Mouse (Mus musculus): ENCODE results near the gene Vps8. TPM values are rescaled to one million over a fixed set of nuclear protein-coding genes. Genes with fewer than 3 reads are reported as not detected.

Gene Vps8
- polyA plus RNA-seq, 1 experiment from 2014 or later: 14.3 TPM

DNA sequence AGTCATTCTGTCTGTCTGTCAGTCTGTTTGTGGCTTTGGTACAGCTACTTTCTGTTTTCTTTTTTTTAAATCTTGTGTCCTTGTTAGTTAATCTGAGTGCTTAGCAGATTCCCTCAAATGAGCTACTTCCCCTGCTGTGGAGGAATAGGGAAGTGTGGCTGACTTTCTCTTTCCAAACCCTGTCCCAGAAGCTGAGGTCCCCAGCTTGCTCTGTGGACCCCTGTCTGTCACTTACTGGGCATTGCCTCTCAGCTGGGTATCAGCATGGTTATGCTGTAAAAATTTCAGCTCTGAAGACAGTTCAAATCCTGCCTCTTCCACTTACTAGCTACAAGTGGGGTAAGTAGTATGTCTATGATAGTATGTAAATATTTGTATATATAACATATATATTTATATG is 11.1 kb upstream of the Vps8 start:
- Histone ChIP-seq H3K4me2 (replicated peaks) (no peak overlapping the region), H3K9me3 (no peaks in the 10 kb centered on the region), H3K27me3 (no peaks in the 10 kb centered on the region), H3K4me3 (no peak overlapping the region), H3K9ac (no peak overlapping the region), H3K36me3 (no peaks in the 10 kb centered on the region), H3K4me1 (no peaks in the 10 kb centered on the region), H3K27ac (no peak overlapping the region)
- ATAC-seq (ENCODE audit: low FRiP score, low read depth): no peak

DNA sequence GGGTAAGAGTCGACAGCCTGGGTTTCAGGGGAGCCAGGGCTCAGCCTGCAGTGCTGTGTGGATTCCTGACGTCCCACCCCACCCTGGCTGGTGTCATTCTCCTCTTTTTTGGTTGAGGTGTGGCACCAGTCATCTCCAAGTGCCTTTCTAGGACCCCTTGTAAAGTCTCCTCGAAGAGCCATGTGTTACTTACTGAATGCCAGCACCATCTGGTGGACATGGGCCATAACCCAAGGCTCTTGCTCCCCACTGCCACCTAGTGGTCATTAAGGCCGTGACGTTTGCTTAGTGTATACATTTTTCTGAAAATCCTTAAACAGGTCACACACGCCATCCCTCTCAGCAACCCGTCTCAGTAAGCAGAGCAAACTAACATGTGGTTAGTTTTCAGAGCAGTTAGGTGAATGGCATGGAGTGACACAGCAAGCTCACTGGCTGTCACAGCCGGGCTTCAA is 10.3 kb upstream of the Vps8 start:
- Histone ChIP-seq H3K27me3 (no peaks in the 10 kb centered on the region), H3K4me2 (replicated peaks) (no peak overlapping the region), H3K9me3 (no peaks in the 10 kb centered on the region), H3K4me1 (no peaks in the 10 kb centered on the region), H3K27ac (no peak overlapping the region), H3K9ac (no peak overlapping the region), H3K36me3 (no peaks in the 10 kb centered on the region), H3K4me3 (no peak overlapping the region)
- WGBS: 17% methylated on average over 8 of the region's 8 CpGs
- ATAC-seq (ENCODE audit: low FRiP score, low read depth): peak; percentile 76

DNA sequence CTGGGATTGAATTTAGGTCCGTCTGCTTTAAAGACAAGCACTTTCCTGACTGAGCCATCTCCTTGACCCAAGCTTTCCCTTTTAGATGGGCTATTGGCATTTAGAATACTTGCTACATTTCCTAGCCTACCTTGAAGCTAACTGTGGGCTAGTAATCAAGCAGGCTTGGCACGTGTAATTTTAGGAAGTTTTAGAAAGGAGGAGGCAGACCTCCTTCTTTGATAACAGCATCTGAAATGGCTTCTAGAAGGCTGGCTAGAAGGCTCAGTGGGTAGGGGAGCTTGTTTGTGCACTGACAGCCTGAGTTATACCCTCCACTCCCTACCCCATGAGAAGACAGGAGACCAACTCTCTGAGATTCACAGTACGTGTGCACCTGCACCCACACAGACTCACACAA is 9.1 kb upstream of the Vps8 start:
- Histone ChIP-seq H3K36me3 (no peaks in the 10 kb centered on the region), H3K9ac (no peak overlapping the region), H3K4me1 (no peaks in the 10 kb centered on the region), H3K4me2 (replicated peaks) (no peak overlapping the region), H3K9me3 (no peaks in the 10 kb centered on the region), H3K27ac (no peak overlapping the region), H3K27me3 (no peaks in the 10 kb centered on the region), H3K4me3 (no peak overlapping the region)
- no peak for ATAC-seq (ENCODE audit: low FRiP score, low read depth)
- 80% methylated on average over 3 of the region's 3 CpGs for WGBS

DNA sequence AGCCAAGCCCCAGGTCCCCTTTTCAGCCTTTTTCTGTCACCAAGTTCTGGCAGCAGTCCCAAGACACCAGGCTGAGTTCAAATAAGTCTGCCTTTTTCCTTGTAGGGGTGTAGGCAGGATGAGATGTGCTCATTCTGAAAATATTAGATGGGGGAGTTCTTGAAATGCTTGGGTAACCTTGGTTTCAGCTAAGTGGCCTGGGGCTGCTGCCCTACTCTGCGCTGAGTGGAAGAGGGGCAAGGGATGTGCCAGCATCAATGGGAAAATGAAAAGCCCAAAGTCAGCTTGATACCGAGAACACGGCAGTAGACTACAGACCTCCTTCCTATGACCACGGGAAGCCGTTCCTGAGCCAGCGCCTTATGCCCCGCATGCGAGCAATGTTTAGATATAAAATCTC is 7.8 kb upstream of the Vps8 start:
- H3K9me3 ChIP-seq: no peaks in the 10 kb centered on the region
- WGBS: 93% methylated on average over 8 of the region's 8 CpGs
- H3K27ac ChIP-seq: no peak overlapping the region
- H3K4me1 ChIP-seq: no peaks in the 10 kb centered on the region
- ATAC-seq (ENCODE audit: low FRiP score, low read depth): no peak
- no peak overlapping the region for H3K4me3 ChIP-seq
- H3K36me3 ChIP-seq: no peaks in the 10 kb centered on the region
- H3K9ac ChIP-seq: no peak overlapping the region
- no peak overlapping the region for H3K4me2 ChIP-seq (replicated peaks)
- H3K27me3 ChIP-seq: no peaks in the 10 kb centered on the region

DNA sequence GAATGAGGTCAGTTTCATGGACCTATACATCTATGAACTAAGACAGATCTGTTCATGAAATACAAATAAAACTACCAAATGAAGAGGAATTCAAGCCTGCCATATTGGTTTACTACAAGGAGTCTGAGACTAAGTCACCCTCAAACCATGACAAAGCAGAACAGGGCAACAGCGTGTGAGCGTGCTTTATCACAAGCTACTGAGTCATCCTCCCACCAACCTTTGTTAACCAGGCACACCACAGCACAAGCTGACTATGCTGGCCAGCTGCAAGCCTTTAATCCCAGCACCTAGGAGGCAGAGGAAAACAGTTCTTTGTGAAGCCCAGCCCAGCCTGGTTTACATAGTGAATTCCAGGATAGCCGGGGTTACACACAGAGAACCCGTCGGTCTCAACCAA is 4.9 kb upstream of the Vps8 start:
- Histone ChIP-seq H3K27ac (no peak overlapping the region), H3K9ac (no peak overlapping the region), H3K4me3 (no peak overlapping the region), H3K36me3 (no peaks in the 10 kb centered on the region), H3K27me3 (no peaks in the 10 kb centered on the region), H3K4me2 (replicated peaks) (no peak overlapping the region), H3K9me3 (no peaks in the 10 kb centered on the region), H3K4me1 (no peaks in the 10 kb centered on the region)
- ATAC-seq (ENCODE audit: low FRiP score, low read depth): no peak
- WGBS: 73% methylated on average over 5 of the region's 5 CpGs

DNA sequence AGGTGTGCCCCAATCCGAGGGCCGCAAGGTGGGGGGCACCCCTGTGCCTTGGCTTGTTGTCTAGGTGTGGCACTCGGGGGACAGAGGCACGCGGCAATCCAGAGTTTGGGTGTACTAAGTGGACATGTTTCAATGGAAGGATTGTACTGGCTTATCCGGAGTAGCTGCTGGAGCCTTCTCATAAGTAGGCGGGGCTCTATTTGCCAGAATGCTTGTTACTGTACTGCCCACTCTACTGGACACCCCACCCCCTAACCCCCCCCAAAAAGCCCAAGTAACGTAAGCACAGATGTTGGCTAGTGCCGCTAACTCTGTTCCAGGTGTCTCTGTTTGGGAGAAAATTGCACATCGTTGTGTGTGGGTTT is 610 bp downstream of the Vps8 start:
- H3K36me3 ChIP-seq: no peaks in the 10 kb centered on the region
- ATAC-seq (ENCODE audit: low FRiP score, low read depth): peak; percentile 84
- peak overlapping the region; percentile 93 for H3K27ac ChIP-seq
- H3K4me3 ChIP-seq: peak overlapping the region; percentile 84
- H3K9ac ChIP-seq: peak overlapping the region; percentile 85
- WGBS: 0% methylated on average over 10 of the region's 10 CpGs
- peak overlapping the region; percentile 73 for H3K4me2 ChIP-seq (replicated peaks)
- H3K4me1 ChIP-seq: peaks cover 19% of the 10 kb centered on the region
- H3K27me3 ChIP-seq: no peaks in the 10 kb centered on the region
- H3K9me3 ChIP-seq: no peaks in the 10 kb centered on the region

DNA sequence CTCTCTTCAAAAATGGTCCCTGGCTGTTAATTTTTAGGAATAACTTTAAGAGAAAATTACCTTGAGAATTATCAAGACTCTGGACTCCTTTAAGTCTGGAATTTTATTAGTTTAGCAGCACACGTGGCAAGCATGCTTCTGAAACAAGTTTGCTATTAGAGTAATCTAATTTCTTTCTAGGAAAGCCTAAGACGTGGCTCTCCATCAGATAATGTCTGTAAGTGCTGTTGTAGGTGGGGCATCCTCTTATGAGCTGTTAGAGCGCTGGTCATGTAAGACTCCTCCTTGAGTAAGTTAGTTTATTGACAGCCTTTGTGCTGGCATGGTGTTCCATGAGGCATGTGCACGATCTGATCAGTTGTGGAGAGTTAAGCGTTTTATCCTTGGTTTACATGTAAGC is 5.2 kb downstream of the Vps8 start:
- Histone ChIP-seq H3K4me2 (replicated peaks) (no peak overlapping the region), H3K4me3 (no peak overlapping the region), H3K9ac (no peak overlapping the region), H3K4me1 (peaks cover 26% of the 10 kb centered on the region), H3K9me3 (no peaks in the 10 kb centered on the region; the same call in 1 of the 2 replicates), H3K27ac (no peak overlapping the region), H3K36me3 (0 out of 2 replicates have a peak, but pooled peaks cover 4% of the 10 kb centered on the region), H3K27me3 (no peaks in the 10 kb centered on the region)
- 62% methylated on average over 5 of the region's 5 CpGs for WGBS
- no peak for ATAC-seq (ENCODE audit: low FRiP score, low read depth)

DNA sequence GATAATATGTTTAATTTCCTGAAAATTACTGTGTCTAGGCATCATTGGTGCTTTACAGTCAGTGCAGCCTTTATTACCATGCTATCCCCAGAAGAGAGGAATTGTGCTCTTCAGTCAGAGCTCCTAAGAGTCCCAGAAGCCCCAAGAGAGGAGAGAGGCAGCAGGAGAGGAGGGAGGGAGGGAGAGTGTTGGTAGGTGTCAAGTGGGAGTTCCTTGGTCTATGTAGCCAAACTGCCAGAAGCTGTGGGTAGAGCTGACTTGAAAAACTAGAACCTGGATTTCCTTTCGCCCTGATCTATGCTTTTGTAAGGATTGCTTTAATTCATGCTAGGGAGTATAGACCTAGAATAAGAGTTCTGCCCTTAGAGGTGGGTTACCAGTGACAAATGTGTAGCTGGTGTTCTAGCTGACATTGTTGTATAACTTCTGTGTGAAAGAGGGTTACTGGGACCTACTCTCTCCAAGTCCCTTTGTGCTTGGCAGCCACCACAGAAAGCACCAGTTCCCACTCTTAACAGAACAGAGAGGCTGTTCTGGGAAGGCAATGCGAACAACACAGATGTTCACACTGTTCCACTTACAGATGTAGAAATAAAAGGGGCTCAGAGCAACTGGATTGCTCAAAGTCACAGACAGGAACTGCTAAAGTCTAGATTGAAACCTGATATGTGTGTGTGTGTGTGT is 7.6 kb downstream of the Vps8 start:
- Histone ChIP-seq H3K4me2 (replicated peaks) (no peak overlapping the region), H3K27ac (no peak overlapping the region), H3K9me3 (no peaks in the 10 kb centered on the region; the same call in 1 of the 2 replicates), H3K4me1 (peaks cover 11% of the 10 kb centered on the region), H3K36me3 (0 out of 2 replicates have a peak, but pooled peaks cover 4% of the 10 kb centered on the region), H3K27me3 (no peaks in the 10 kb centered on the region), H3K9ac (no peak overlapping the region), H3K4me3 (no peak overlapping the region)
- 82% methylated on average over 2 of the region's 2 CpGs for WGBS
- ATAC-seq (ENCODE audit: low FRiP score, low read depth): no peak

DNA sequence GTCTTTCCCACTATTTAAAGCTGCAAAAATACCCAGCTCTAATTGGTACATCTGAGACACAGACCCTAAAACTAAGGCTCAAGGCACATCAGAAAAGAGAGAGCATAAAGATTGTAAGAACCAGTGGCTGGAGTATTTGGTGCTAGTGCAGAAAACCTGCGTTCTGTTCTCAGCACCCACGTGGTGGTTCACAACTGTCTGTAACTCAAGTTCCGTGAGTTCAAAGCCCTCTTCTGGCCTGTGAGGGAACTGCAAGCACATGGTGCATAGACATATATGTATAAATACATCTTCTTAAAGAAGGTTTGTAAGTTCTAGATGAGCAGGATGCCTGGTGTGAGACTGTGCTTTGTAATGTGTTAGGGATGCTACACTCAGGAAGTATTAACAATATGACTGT is 8.7 kb downstream of the Vps8 start:
- H3K4me3 ChIP-seq: no peak overlapping the region
- 84% methylated on average over 3 of the region's 3 CpGs for WGBS

DNA sequence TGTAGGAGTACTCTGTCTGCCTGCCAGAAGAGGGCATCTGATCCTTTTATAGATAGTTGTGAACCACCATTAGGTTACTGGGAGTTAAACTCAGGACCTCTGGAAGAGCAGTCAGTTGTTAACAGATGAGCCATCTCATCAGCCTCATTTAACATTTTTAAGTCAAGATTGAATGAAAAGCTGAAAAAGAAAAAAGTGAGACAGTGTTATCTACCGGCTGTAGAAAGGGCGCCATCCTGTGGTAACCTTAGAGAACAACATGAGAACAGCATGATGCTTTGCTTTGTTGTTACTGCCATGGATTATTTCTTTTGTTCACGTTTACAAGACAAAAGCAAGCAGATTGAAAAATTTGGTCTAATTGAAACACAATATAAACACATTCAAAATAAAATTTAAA is 10.6 kb downstream of the Vps8 start:
- ATAC-seq (ENCODE audit: low FRiP score, low read depth): no peak
- Histone ChIP-seq H3K27me3 (no peaks in the 10 kb centered on the region), H3K9me3 (no peaks in the 10 kb centered on the region; the same call in 1 of the 2 replicates), H3K4me1 (0 out of 2 replicates have a peak, but pooled peaks cover 7% of the 10 kb centered on the region), H3K9ac (no peak overlapping the region), H3K27ac (no peak overlapping the region), H3K4me3 (no peak overlapping the region), H3K4me2 (replicated peaks) (no peak overlapping the region), H3K36me3 (0 out of 2 replicates have a peak, but pooled peaks cover 6% of the 10 kb centered on the region)
- 42% methylated on average over 3 of the region's 3 CpGs for WGBS

More for the DNA sequence above, 8.7 kb downstream of the Vps8 start:
- H3K27me3 ChIP-seq: no peaks in the 10 kb centered on the region
- no peak for ATAC-seq (ENCODE audit: low FRiP score, low read depth)
- H3K4me2 ChIP-seq (replicated peaks): no peak overlapping the region
- no peak overlapping the region for H3K27ac ChIP-seq
- H3K36me3 ChIP-seq: 0 out of 2 replicates have a peak, but pooled peaks cover 4% of the 10 kb centered on the region
- no peak overlapping the region for H3K9ac ChIP-seq
- H3K9me3 ChIP-seq: no peaks in the 10 kb centered on the region; the same call in 1 of the 2 replicates
- 0 out of 2 replicates have a peak, but pooled peaks cover 7% of the 10 kb centered on the region for H3K4me1 ChIP-seq

DNA sequence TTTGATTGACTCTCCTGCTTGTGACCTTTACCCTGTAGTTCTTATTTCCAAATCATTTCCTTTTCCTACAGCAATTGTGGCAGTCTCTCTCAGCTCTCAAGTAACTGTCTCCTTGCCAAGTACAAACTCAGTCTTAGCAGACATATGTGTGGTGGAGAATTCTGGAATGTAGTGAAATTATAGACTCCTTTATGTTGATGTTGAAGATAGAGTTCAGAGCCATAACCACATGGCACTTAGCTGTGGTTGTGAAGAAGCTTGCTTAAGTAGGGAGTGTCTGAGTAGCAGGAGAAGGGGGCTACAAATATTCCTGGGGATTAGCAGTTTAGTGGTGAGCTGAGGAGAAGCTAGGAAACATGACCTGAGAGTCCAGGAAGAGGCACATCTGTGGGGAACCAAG is 18.1 kb downstream of the Vps8 start:
- H3K4me3 ChIP-seq: no peak overlapping the region
- H3K9me3 ChIP-seq: no peaks in the 10 kb centered on the region
- peak overlapping the region; percentile 28; the same call in 1 of the 2 replicates for H3K27ac ChIP-seq
- ATAC-seq (ENCODE audit: low FRiP score, low read depth): peak; percentile 44; the same call in 1 of the 2 replicates
- H3K4me1 ChIP-seq: peaks cover 40% of the 10 kb centered on the region
- H3K4me2 ChIP-seq (replicated peaks): no peak overlapping the region
- H3K27me3 ChIP-seq: no peaks in the 10 kb centered on the region
- H3K9ac ChIP-seq: no peak overlapping the region
- H3K36me3 ChIP-seq: peaks cover 14% of the 10 kb centered on the region

DNA sequence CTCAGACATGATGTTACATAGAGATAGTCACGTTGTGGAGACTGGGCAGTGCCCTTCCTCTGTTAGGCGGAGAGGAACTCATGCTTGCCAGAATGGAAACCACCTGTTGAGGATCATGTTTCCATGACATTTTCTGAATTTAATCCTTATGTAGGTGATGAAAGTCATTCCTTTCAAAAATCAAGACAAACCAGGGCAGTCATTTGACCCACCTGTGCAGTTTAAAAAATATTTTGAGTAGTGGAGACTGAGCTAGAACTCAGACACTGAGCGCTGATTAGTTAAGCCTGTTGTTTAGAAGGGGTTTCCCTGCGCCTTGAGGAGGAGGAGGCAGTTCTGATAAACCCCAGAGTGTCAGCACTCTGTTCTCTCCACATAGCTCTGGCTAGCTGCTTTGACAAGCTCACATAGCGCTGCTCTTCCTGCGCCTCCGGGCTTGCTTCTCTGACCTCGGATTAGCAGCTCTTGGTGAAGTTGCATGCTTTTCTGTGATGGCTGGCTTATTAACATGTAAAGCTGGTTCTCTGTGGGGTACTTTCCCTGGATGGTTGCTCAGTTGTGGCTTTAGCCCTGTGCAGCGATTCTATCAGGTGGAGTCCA is 22.2 kb downstream of the Vps8 start:
- peaks cover 60% of the 10 kb centered on the region for H3K4me1 ChIP-seq
- no peak overlapping the region for H3K4me2 ChIP-seq (replicated peaks)
- no peaks in the 10 kb centered on the region for H3K27me3 ChIP-seq
- peaks cover 11% of the 10 kb centered on the region for H3K36me3 ChIP-seq
- no peak overlapping the region for H3K9ac ChIP-seq
- no peak for ATAC-seq (ENCODE audit: low FRiP score, low read depth)
- WGBS: 28% methylated on average over 9 of the region's 9 CpGs
- H3K27ac ChIP-seq: no peak overlapping the region
- no peak overlapping the region for H3K4me3 ChIP-seq
- H3K9me3 ChIP-seq: no peaks in the 10 kb centered on the region
